Mouse (Mus musculus) forebrain, embryonic 12.5 days (tissue): ENCODE data around the gene Ankmy1. TPM values are rescaled to one million over a fixed set of nuclear protein-coding genes. Genes with fewer than 3 reads are reported as not detected.
A peak's percentile ranks its signal among the peaks of the same experiment; 100 is the strongest.

ENCODE experiments used
- ATAC-seq: fragments of 200-750 bp; cut with Nextera tagmentation; 2 replicates; pipeline ENCODE4 v1.8.0; 2017; ENCODE audit warnings: moderate TSS enrichment; ENCODE audit not compliant: low FRiP score
- H3K27ac ChIP-seq: fragments of 300-500 bp; sonication (generic); 2 replicates; pipeline ENCODE4 v1.5.1; 2016; ENCODE audit warnings: mild to moderate bottlenecking
- H3K27me3 ChIP-seq: fragments of 300-500 bp; sonication (generic); 2 replicates; pipeline ENCODE4 v1.6.1; 2016; ENCODE audit warnings: mild to moderate bottlenecking
- H3K36me3 ChIP-seq: fragments of 300-500 bp; sonication (generic); replicated peaks from 2 replicates; pipeline ENCODE4 v1.6.1; 2016; ENCODE audit warnings: mild to moderate bottlenecking
- H3K4me1 ChIP-seq: fragments of 300-500 bp; sonication (generic); 2 replicates; pipeline ENCODE4 v1.6.1; 2016
- H3K4me2 ChIP-seq: fragments of 300-500 bp; sonication (generic); 2 replicates; pipeline ENCODE4 v1.6.1; 2016; ENCODE audit warnings: mild to moderate bottlenecking, moderate library complexity
- H3K4me3 ChIP-seq: fragments of 300-500 bp; sonication (generic); replicated peaks from 2 replicates; pipeline ENCODE4 v1.5.1; 2016; ENCODE audit warnings: mild to moderate bottlenecking
- H3K9ac ChIP-seq: fragments of 300-500 bp; sonication (generic); 2 replicates; pipeline ENCODE4 v1.6.1; 2016; ENCODE audit warnings: mild to moderate bottlenecking
- H3K9me3 ChIP-seq: fragments of 300-500 bp; sonication (generic); 2 replicates; pipeline ENCODE4 v1.6.1; 2016
- WGBS: fragments of 180-500 bp; shearing (Covaris S2); methylation state at CpG from one replicate; pipeline ENCODE4 v1.1.7; 2016; 5-methylcytosine and 5-hydroxymethylcytosine counted together
- polyA plus RNA-seq: library from polyadenylated mRNA; unstranded; fragments of >200 nt; fragmentation: Nextera tagmentation; extraction: Ambion mirVana; gene quantifications from 2 replicates; pipeline ENCODE4 v1.2.1, GENCODE M21; 2016

Gene Ankmy1
- polyA plus RNA-seq, 1 experiment from 2014 or later, result 1.1 TPM

- WGBS, result 92% methylated on average over 6 of the region's 6 CpGs
Measured at GRCm38 (mm10) chr1:92881982-92882381, 20.7 kb downstream of the Ankmy1 start.

GRCm38 (mm10) chr1:92880101-92880500, 22.6 kb downstream of the Ankmy1 start:
- WGBS, result 86% methylated on average over 5 of the region's 5 CpGs
- H3K27me3 ChIP-seq, result 0 out of 2 replicates have a peak, but pooled peaks cover 3% of the 10 kb centered on the region
- H3K4me2 ChIP-seq, result no peak overlapping the region
- H3K27ac ChIP-seq, result no peak overlapping the region
- H3K4me3 ChIP-seq, result no peak overlapping the region
- no peaks in the 10 kb centered on the region for H3K36me3 ChIP-seq
- ATAC-seq, result no peak
- H3K9ac ChIP-seq, result no peak overlapping the region
- no peaks in the 10 kb centered on the region for H3K9me3 ChIP-seq
- no peaks in the 10 kb centered on the region for H3K4me1 ChIP-seq

More at GRCm38 (mm10) chr1:92881982-92882381, 20.7 kb downstream of the Ankmy1 start:
- H3K4me3 ChIP-seq, result no peak overlapping the region
- H3K9ac ChIP-seq, result no peak overlapping the region
- 0 out of 2 replicates have a peak, but pooled peaks cover 3% of the 10 kb centered on the region for H3K27me3 ChIP-seq
- no peaks in the 10 kb centered on the region for H3K4me1 ChIP-seq
- no peak overlapping the region for H3K4me2 ChIP-seq
- no peak overlapping the region for H3K27ac ChIP-seq
- no peaks in the 10 kb centered on the region for H3K36me3 ChIP-seq
- ATAC-seq, result no peak
- no peaks in the 10 kb centered on the region for H3K9me3 ChIP-seq

GRCm38 (mm10) chr1:92879266-92879665, 23.4 kb downstream of the Ankmy1 start:
- no peak overlapping the region for H3K4me3 ChIP-seq
- 0 out of 2 replicates have a peak, but pooled peaks cover 3% of the 10 kb centered on the region for H3K27me3 ChIP-seq
- ATAC-seq, result no peak
- no peak overlapping the region for H3K9ac ChIP-seq
- H3K9me3 ChIP-seq, result no peaks in the 10 kb centered on the region
- H3K27ac ChIP-seq, result no peak overlapping the region
- WGBS, result 94% methylated on average over 12 of the region's 12 CpGs
- no peak overlapping the region for H3K4me2 ChIP-seq
- H3K36me3 ChIP-seq, result no peaks in the 10 kb centered on the region
- H3K4me1 ChIP-seq, result no peaks in the 10 kb centered on the region

GRCm38 (mm10) chr1:92878066-92878741, 24.5 kb downstream of the Ankmy1 start:
- 92% methylated on average over 13 of the region's 13 CpGs for WGBS
- ATAC-seq, result no peak

GRCm38 (mm10) chr1:92877431-92877978, 25.2 kb downstream of the Ankmy1 start:
- Histone ChIP-seq H3K27me3 (no peaks in the 10 kb centered on the region), H3K9ac (no peak overlapping the region), H3K9me3 (no peaks in the 10 kb centered on the region), H3K4me3 (no peak overlapping the region), H3K27ac (no peak overlapping the region), H3K4me1 (no peaks in the 10 kb centered on the region), H3K36me3 (no peaks in the 10 kb centered on the region), H3K4me2 (no peak overlapping the region)
- no peak for ATAC-seq
- WGBS, result 65% methylated on average over 12 of the region's 12 CpGs

More at GRCm38 (mm10) chr1:92878066-92878741, 24.5 kb downstream of the Ankmy1 start:
- H3K27ac ChIP-seq, result no peak overlapping the region
- H3K4me1 ChIP-seq, result no peaks in the 10 kb centered on the region
- no peak overlapping the region for H3K4me3 ChIP-seq
- H3K9me3 ChIP-seq, result no peaks in the 10 kb centered on the region
- no peaks in the 10 kb centered on the region for H3K36me3 ChIP-seq
- no peak overlapping the region for H3K9ac ChIP-seq
- H3K4me2 ChIP-seq, result no peak overlapping the region
- no peaks in the 10 kb centered on the region for H3K27me3 ChIP-seq

GRCm38 (mm10) chr1:92875360-92876111, 27.2 kb downstream of the Ankmy1 start:
- Histone ChIP-seq H3K9me3 (no peaks in the 10 kb centered on the region), H3K4me3 (no peak overlapping the region), H3K4me2 (no peak overlapping the region), H3K36me3 (no peaks in the 10 kb centered on the region), H3K4me1 (no peaks in the 10 kb centered on the region), H3K9ac (no peak overlapping the region), H3K27me3 (0 out of 2 replicates have a peak, but pooled peaks cover 3% of the 10 kb centered on the region), H3K27ac (no peak overlapping the region)
- 80% methylated on average over 8 of the region's 8 CpGs for WGBS
- ATAC-seq, result no peak

- 0 out of 2 replicates have a peak, but pooled peaks cover 3% of the 10 kb centered on the region for H3K27me3 ChIP-seq
- H3K27ac ChIP-seq, result no peak overlapping the region
- H3K4me2 ChIP-seq, result no peak overlapping the region
- H3K36me3 ChIP-seq, result no peaks in the 10 kb centered on the region
- H3K4me1 ChIP-seq, result no peaks in the 10 kb centered on the region
- WGBS, result 58% methylated on average over 3 of the region's 3 CpGs
- H3K9me3 ChIP-seq, result no peaks in the 10 kb centered on the region
- ATAC-seq, result no peak
- no peak overlapping the region for H3K4me3 ChIP-seq
- H3K9ac ChIP-seq, result no peak overlapping the region
Measured at GRCm38 (mm10) chr1:92874011-92874410, 28.7 kb downstream of the Ankmy1 start.

- H3K9me3 ChIP-seq, result no peaks in the 10 kb centered on the region
- ATAC-seq, result no peak
- H3K4me3 ChIP-seq, result no peak overlapping the region
- no peaks in the 10 kb centered on the region for H3K36me3 ChIP-seq
- H3K9ac ChIP-seq, result no peak overlapping the region
- H3K4me1 ChIP-seq, result no peaks in the 10 kb centered on the region
- 88% methylated on average over 7 of the region's 7 CpGs for WGBS
- 0 out of 2 replicates have a peak, but pooled peaks cover 3% of the 10 kb centered on the region for H3K27me3 ChIP-seq
- H3K4me2 ChIP-seq, result no peak overlapping the region
- no peak overlapping the region for H3K27ac ChIP-seq
Measured at GRCm38 (mm10) chr1:92872666-92873065, 30.0 kb downstream of the Ankmy1 start.

- H3K4me3 ChIP-seq, result no peak overlapping the region
- 90% methylated on average over 2 of the region's 2 CpGs for WGBS
- H3K36me3 ChIP-seq, result no peaks in the 10 kb centered on the region
- no peaks in the 10 kb centered on the region for H3K9me3 ChIP-seq
- H3K4me2 ChIP-seq, result no peak overlapping the region
- ATAC-seq, result no peak
- H3K4me1 ChIP-seq, result peaks cover 11% of the 10 kb centered on the region
- H3K27me3 ChIP-seq, result 0 out of 2 replicates have a peak, but pooled peaks cover 3% of the 10 kb centered on the region
- no peak overlapping the region for H3K27ac ChIP-seq
- no peak overlapping the region for H3K9ac ChIP-seq
Measured at GRCm38 (mm10) chr1:92869985-92870384, 32.7 kb downstream of the Ankmy1 start.

GRCm38 (mm10) chr1:92866170-92866569, 36.5 kb downstream of the Ankmy1 start:
- ATAC-seq, result no peak
- H3K27ac ChIP-seq, result no peak overlapping the region
- no peak overlapping the region for H3K4me2 ChIP-seq
- H3K27me3 ChIP-seq, result no peaks in the 10 kb centered on the region
- no peak overlapping the region for H3K9ac ChIP-seq
- H3K9me3 ChIP-seq, result no peaks in the 10 kb centered on the region
- no peak overlapping the region for H3K4me3 ChIP-seq
- peaks cover 11% of the 10 kb centered on the region for H3K4me1 ChIP-seq
- no peaks in the 10 kb centered on the region for H3K36me3 ChIP-seq
- 75% methylated on average over 2 of the region's 2 CpGs for WGBS

GRCm38 (mm10) chr1:92863268-92863667, 39.4 kb downstream of the Ankmy1 start:
- no peak overlapping the region for H3K4me3 ChIP-seq
- H3K9me3 ChIP-seq, result no peaks in the 10 kb centered on the region
- no peak overlapping the region for H3K9ac ChIP-seq
- peaks cover 26% of the 10 kb centered on the region for H3K36me3 ChIP-seq
- H3K27me3 ChIP-seq, result no peaks in the 10 kb centered on the region
- ATAC-seq, result no peak
- H3K4me1 ChIP-seq, result peaks cover 14% of the 10 kb centered on the region
- H3K27ac ChIP-seq, result no peak overlapping the region
- H3K4me2 ChIP-seq, result no peak overlapping the region
- WGBS, result 86% methylated on average over 4 of the region's 4 CpGs

GRCm38 (mm10) chr1:92861503-92861902, 41.2 kb downstream of the Ankmy1 start:
- H3K36me3 ChIP-seq, result peaks cover 44% of the 10 kb centered on the region
- WGBS, result 74% methylated on average over 6 of the region's 6 CpGs
- no peak; the same call in 1 of the 2 replicates for ATAC-seq
- H3K4me3 ChIP-seq, result no peak overlapping the region
- no peaks in the 10 kb centered on the region for H3K9me3 ChIP-seq
- H3K27me3 ChIP-seq, result no peaks in the 10 kb centered on the region
- H3K4me2 ChIP-seq, result no peak overlapping the region
- H3K9ac ChIP-seq, result no peak overlapping the region
- H3K4me1 ChIP-seq, result peaks cover 13% of the 10 kb centered on the region
- H3K27ac ChIP-seq, result 0 out of 2 replicates have a peak overlapping the region, but pooled peaks have one; percentile 43
